Mouse (Mus musculus): ENCODE measurements around the gene Sp6.

DNA sequence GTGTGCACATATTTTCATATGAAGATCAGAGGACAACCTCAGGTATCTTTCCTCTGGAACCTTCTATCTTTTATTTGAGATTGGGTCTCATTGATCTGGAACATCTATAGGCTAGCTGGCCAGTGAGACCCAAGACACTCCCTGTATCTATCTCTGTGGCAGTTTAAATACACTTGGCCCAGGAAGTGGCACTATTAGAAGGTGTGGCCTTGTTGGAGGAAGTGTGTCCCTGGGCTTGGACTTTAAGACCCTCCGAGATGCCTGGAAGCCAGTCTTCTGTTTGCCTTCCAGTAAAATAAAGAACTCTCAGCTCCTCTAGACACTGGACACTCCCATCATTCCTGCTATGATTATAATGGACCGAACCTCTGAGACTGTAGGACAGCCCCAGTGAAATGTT lies 56.6 kb downstream of the Sp6 start:
- TF ChIP-seq POLR2A (IDR thresholded peaks at IDR 0.05; ENCODE audit: low read depth, low read length): no peak
- no peak for TF ChIP-seq CTCF (conservative IDR thresholded peaks at IDR 0.05; ENCODE audit: insufficient read depth, insufficient read length, low read depth, low read length)

Measured in kidney, adult 2 months (tissue).